Mouse (Mus musculus): Measurements from ENCODE around the gene Mmp23.
"Not testable (repeated sequence)": the region's sequence is repeated elsewhere in the genome, so short reads cannot be mapped to it uniquely, and the experiment has no call there.

Gene Mmp23

GRCm38 (mm10) chr4:155654456-155655298 is 1.5 kb upstream of the Mmp23 start:
- in situ Hi-C loops (cut with MboI), result no loop called here

GRCm38 (mm10) chr4:155654183-155654455 is 935 bp upstream of the Mmp23 start:
- in situ Hi-C loops (cut with MboI), result no loop called here

GRCm38 (mm10) chr4:155653451-155654182 is 433 bp upstream of the Mmp23 start:
- in situ Hi-C loops (cut with MboI), result no loop called here

- in situ Hi-C loops (cut with MboI), result no loop called here
These were observed 700 bp downstream of the Mmp23 start for GRCm38 (mm10) chr4:155652283-155653085.

GRCm38 (mm10) chr4:155651553-155652269 is 1.5 kb downstream of the Mmp23 start:
- in situ Hi-C loops (cut with MboI), result no loop called here

- in situ Hi-C loops (cut with MboI), result no loop called here
These were observed 3.8 kb downstream of the Mmp23 start for GRCm38 (mm10) chr4:155649355-155649754.

- in situ Hi-C loops (cut with MboI), result no loop called here
These were observed 7.5 kb downstream of the Mmp23 start for GRCm38 (mm10) chr4:155645721-155646120.

- in situ Hi-C loops (cut with MboI), result not testable (repeated sequence)
These were observed 7.9 kb downstream of the Mmp23 start, which contains the start of gene Gm10563 for GRCm38 (mm10) chr4:155645308-155645707. Gene Gm10563, minus strand, starts transcription at chr4:155645408.

GRCm38 (mm10) chr4:155643531-155643930 is 9.7 kb downstream of the Mmp23 start:
- in situ Hi-C loops (cut with MboI), result no loop called here

GRCm38 (mm10) chr4:155635766-155636499 is 17.3 kb downstream of the Mmp23 start:
- in situ Hi-C loops (cut with MboI), result no loop called here

- in situ Hi-C loops (cut with MboI), result no loop called here
These were observed 22.9 kb downstream of the Mmp23 start for GRCm38 (mm10) chr4:155630267-155630666.

GRCm38 (mm10) chr4:155624338-155625291 is 28.6 kb downstream of the Mmp23 start, which contains the start of gene Cdk11b:
Gene Cdk11b, plus strand, starts transcription at chr4:155624854.
- in situ Hi-C loops (cut with MboI), result no loop called here

GRCm38 (mm10) chr4:155618321-155618720 is 34.9 kb downstream of the Mmp23 start:
- in situ Hi-C loops (cut with MboI), result no loop called here

- in situ Hi-C loops (cut with MboI), result no loop called here
These were observed 39.9 kb downstream of the Mmp23 start for GRCm38 (mm10) chr4:155613264-155613663.

- in situ Hi-C loops (cut with MboI), result no loop called here
These were observed 41.3 kb downstream of the Mmp23 start for GRCm38 (mm10) chr4:155611860-155612259.

- in situ Hi-C loops (cut with MboI), result no loop called here
These were observed 46.4 kb downstream of the Mmp23 start for GRCm38 (mm10) chr4:155606825-155607224.

GRCm38 (mm10) chr4:155605132-155605531 is 48.1 kb downstream of the Mmp23 start:
- in situ Hi-C loops (cut with MboI), result no loop called here

- in situ Hi-C loops (cut with MboI), result no loop called here
These were observed 49.4 kb downstream of the Mmp23 start for GRCm38 (mm10) chr4:155603801-155604200.

- in situ Hi-C loops (cut with MboI), result no loop called here
These were observed 50.4 kb downstream of the Mmp23 start for GRCm38 (mm10) chr4:155602753-155603152.

- in situ Hi-C loops (cut with MboI), result no loop called here
These were observed 51.2 kb downstream of the Mmp23 start for GRCm38 (mm10) chr4:155601997-155602456.
